Mouse (Mus musculus): Measurements from ENCODE around the gene Tgfbr3. TPM values are rescaled to one million over a fixed set of nuclear protein-coding genes. Genes with fewer than 3 reads are reported as not detected.

The Tgfbr3 gene
- 27.2 and 30.7 TPM in 2 replicates for polyA plus RNA-seq (2015; fragmentation: Nextera tagmentation; extraction: Ambion mirVana)

DNA sequence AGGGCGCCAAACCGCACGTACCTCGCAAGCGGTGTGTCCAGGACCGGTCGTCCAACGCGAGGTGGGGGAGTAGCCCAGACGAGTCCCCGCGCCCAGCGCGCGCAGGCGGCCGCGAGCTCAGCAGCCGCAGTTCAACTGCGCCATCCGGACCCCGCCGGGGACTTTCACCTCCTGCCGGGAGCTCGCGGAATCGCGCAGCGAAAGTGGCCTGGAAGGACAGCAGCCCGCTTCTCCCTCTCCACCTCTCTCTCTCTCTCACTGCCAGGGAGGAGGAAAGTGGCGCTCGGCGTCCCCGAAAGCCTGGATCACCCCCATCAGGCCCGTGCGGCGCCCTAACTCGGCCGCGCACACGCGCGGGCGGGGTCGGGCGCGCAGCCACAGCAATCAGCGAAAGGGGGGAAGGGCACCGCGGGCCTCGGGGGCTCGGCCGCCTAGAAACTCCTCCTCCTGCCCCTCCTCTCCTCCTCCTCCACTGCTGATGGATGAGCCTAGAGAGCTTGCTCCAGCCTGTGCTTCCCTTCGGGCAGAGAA lies at the start of gene Tgfbr3:
Gene Tgfbr3 (minus strand): TSS at position 396 of the 531 bp plus-strand sequence.
- peak within 1 kb of the TSS; percentile 79 for H3K4me2 ChIP-seq
- H3K9me3 ChIP-seq, result no peaks in the 10 kb centered on the region
- H3K4me1 ChIP-seq, result peaks cover 27% of the 10 kb centered on the region
- under 1% methylated on average over 42 of the region's 54 CpGs for WGBS
- H3K9ac ChIP-seq, result peak within 1 kb of the TSS; percentile 87
- no peaks in the 10 kb centered on the region for H3K27me3 ChIP-seq
- H3K4me3 ChIP-seq, result peak within 1 kb of the TSS; percentile 90
- H3K27ac ChIP-seq, result peak within 1 kb of the TSS; percentile 97
- peak; percentile 91 for ATAC-seq (ENCODE audit: insufficient number of reproducible peaks, low FRiP score, low TSS enrichment, low read depth)
- H3K36me3 ChIP-seq, result no peaks in the 10 kb centered on the region

DNA sequence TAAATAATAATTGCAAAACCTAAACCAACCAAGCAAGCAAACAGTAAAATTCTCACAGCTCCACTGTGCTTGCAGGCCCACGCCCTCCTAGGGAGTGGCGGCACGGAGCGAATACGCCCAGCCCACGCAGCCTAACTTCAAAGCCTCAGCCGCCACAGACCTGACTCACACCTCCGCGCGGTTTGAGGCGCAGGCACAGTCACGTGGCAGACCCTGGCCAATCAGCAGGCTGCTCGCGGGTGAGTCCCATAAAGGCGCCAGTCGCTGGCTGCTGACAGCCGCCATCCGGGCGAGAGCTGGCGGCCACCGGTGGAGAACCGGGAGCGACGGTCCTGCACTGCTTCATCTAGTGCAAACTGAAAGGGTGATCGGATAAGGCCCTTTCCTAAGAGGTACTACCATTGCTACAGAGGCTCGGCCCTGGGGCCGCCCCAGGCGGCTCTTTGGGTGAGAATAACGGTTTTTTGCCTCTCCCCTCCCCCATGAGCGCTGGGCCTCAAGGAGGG lies 41.5 kb upstream of the Tgfbr3 start, which contains the start of gene Brdt:
Gene Brdt (plus strand): TSS at position 244 of the 506 bp plus-strand sequence.
- no peaks in the 10 kb centered on the region for H3K9me3 ChIP-seq
- no peak for ATAC-seq (ENCODE audit: insufficient number of reproducible peaks, low FRiP score, low TSS enrichment, low read depth)
- H3K4me2 ChIP-seq, result no peak within 1 kb of the TSS
- H3K4me1 ChIP-seq, result no peaks in the 10 kb centered on the region
- no peak within 1 kb of the TSS for H3K4me3 ChIP-seq
- no peaks in the 10 kb centered on the region for H3K27me3 ChIP-seq
- 91% methylated on average over 30 of the region's 30 CpGs for WGBS
- no peak within 1 kb of the TSS for H3K27ac ChIP-seq
- H3K36me3 ChIP-seq, result no peaks in the 10 kb centered on the region
- no peak within 1 kb of the TSS for H3K9ac ChIP-seq

DNA sequence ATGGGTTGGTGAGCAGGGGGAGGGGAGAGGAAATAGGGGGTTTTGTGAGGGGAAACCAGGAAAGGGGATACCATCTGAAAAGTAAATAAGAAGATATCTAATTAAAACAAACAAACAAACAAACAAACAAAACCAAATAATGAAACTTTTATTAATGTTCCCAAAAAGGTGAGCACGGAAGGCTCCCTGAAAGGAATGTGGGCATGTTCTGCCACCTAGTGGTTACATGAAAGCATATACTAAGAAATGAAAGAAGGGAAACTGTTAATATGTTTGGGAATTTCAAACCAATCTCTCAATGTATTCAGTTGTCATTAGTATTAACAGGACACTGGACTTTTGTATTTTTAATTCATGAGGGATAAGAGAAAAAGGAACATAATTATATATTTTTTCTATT lies 31.3 kb upstream of the Tgfbr3 start:
- no peak for ATAC-seq (ENCODE audit: insufficient number of reproducible peaks, low FRiP score, low TSS enrichment, low read depth)
- H3K27me3 ChIP-seq, result no peaks in the 10 kb centered on the region
- WGBS, result 3% methylated on average over 1 of the region's 1 CpGs
- no peaks in the 10 kb centered on the region for H3K9me3 ChIP-seq
- no peaks in the 10 kb centered on the region for H3K4me1 ChIP-seq
- no peaks in the 10 kb centered on the region for H3K36me3 ChIP-seq
- no peak overlapping the region for H3K9ac ChIP-seq
- H3K4me2 ChIP-seq, result no peak overlapping the region
- no peak overlapping the region for H3K27ac ChIP-seq
- no peak overlapping the region for H3K4me3 ChIP-seq

DNA sequence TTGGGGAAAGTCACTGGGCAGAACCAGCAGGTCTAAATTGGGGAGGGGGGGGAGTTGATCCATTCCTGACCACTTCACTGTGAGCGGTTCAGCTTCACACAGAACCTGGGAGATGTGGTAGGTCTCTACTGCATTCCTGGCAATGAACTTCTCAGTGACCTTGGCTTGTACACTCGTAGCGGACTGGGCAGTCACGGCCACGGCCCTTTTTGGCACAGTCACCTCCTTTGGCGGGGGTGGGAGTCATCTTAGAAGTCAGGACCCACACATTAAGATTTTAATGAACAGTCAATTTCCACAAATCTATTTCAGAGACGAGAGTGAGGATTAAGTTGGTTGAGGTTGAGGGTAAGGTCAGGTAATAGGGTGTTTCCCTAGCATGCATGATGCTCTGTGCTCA lies 27.7 kb upstream of the Tgfbr3 start:
- no peak overlapping the region for H3K4me3 ChIP-seq
- 88% methylated on average over 7 of the region's 7 CpGs for WGBS
- no peak for ATAC-seq (ENCODE audit: insufficient number of reproducible peaks, low FRiP score, low TSS enrichment, low read depth)

DNA sequence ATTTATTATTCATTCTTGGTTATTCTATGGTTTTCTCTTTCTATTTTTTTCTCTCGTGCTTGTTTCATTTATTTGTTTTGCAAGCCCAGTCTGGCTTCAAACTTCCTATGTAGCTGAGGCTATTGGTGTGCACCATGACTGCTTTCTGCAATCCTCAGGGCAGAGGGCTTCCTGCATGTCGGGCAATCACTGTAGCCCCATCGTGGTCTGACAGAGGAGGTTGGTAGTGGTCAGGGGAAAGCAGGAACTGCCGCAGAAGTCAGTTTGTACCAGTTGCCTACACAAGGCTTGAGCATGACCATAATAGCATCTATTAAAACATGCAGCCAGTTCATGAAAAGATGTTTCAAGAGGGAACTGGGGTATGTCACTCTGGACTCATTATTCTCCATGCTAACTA lies 18.0 kb upstream of the Tgfbr3 start:
- Histone ChIP-seq H3K4me1 (peaks cover 6% of the 10 kb centered on the region), H3K9me3 (no peaks in the 10 kb centered on the region), H3K4me2 (no peak overlapping the region), H3K36me3 (no peaks in the 10 kb centered on the region), H3K4me3 (no peak overlapping the region), H3K27ac (no peak overlapping the region), H3K9ac (no peak overlapping the region), H3K27me3 (no peaks in the 10 kb centered on the region)
- WGBS, result 67% methylated on average over 4 of the region's 4 CpGs
- ATAC-seq (ENCODE audit: insufficient number of reproducible peaks, low FRiP score, low TSS enrichment, low read depth), result no peak

More for the DNA sequence above, 27.7 kb upstream of the Tgfbr3 start:
- H3K27ac ChIP-seq, result no peak overlapping the region
- no peak overlapping the region for H3K4me2 ChIP-seq
- H3K9me3 ChIP-seq, result no peaks in the 10 kb centered on the region
- H3K4me1 ChIP-seq, result no peaks in the 10 kb centered on the region
- H3K27me3 ChIP-seq, result no peaks in the 10 kb centered on the region
- H3K9ac ChIP-seq, result no peak overlapping the region
- H3K36me3 ChIP-seq, result no peaks in the 10 kb centered on the region

DNA sequence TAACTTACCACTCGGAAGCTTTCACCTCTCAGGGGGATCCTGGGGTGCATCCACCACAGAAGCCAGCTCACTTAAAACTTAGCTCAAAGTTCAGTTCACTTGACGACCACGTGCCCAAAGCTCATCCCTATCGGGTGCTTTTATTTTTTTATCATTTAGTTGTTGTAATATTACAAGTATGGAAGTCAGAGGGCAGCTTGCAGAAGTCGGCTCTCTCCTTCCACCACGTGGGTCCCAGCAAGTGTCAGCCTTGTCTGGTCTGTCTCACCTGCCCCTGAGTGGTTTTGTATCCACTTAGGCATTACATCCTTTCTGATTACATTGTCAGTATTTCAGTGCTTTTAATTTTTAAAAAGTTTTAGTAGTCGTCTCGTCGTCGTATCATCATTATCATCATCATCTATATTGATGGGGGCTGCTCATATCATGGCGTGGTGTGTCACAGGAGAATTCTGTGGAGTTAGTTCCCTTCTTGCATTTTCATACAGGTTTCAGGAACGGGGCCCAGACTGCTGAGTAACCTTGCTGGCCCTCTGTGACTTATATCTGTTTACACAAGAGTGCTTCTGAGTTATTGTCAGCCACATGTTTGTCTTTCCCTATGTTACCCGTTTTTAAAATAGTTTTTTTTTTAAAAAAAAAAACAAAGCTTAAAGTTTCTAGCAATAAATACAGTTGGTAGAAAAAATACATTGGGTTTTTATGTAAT lies 14.8 kb upstream of the Tgfbr3 start:
- ATAC-seq (ENCODE audit: insufficient number of reproducible peaks, low FRiP score, low TSS enrichment, low read depth), result no peak
- peaks cover 6% of the 10 kb centered on the region for H3K4me1 ChIP-seq
- no peak overlapping the region for H3K27ac ChIP-seq
- no peak overlapping the region for H3K9ac ChIP-seq
- H3K4me3 ChIP-seq, result no peak overlapping the region
- H3K27me3 ChIP-seq, result no peaks in the 10 kb centered on the region
- H3K9me3 ChIP-seq, result no peaks in the 10 kb centered on the region
- no peaks in the 10 kb centered on the region for H3K36me3 ChIP-seq
- H3K4me2 ChIP-seq, result no peak overlapping the region
- WGBS, result 72% methylated on average over 13 of the region's 13 CpGs

DNA sequence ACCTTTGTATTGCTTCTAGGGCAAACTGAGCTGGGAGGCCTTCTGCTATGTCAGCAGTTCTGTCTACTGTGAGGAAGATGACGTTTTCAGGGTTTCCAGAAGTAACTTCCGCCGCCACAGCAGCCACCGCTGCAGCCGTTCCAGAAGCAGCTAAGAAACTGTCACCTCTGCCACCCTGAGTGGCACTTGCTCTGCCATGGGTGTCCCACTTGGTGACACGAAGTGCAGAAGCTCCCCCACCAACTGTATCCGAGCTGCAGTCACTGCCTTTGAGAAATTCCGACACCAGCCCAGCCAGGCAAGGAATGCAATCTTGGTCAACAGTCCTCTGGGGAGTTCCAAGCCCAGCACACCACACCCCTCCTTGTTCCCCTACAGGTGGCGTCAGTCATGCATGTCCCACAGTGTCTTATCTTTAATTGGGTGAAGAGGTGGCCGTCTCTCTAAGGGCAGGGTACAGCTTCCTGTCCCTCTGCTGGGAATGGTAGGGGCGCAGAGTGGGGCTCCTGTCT lies 14.0 kb upstream of the Tgfbr3 start:
- WGBS, result 44% methylated on average over 11 of the region's 11 CpGs
- Histone ChIP-seq H3K9ac (no peak overlapping the region), H3K36me3 (no peaks in the 10 kb centered on the region), H3K4me2 (no peak overlapping the region), H3K27me3 (no peaks in the 10 kb centered on the region), H3K9me3 (no peaks in the 10 kb centered on the region), H3K4me3 (no peak overlapping the region), H3K4me1 (peaks cover 6% of the 10 kb centered on the region), H3K27ac (no peak overlapping the region)
- no peak for ATAC-seq (ENCODE audit: insufficient number of reproducible peaks, low FRiP score, low TSS enrichment, low read depth)

DNA sequence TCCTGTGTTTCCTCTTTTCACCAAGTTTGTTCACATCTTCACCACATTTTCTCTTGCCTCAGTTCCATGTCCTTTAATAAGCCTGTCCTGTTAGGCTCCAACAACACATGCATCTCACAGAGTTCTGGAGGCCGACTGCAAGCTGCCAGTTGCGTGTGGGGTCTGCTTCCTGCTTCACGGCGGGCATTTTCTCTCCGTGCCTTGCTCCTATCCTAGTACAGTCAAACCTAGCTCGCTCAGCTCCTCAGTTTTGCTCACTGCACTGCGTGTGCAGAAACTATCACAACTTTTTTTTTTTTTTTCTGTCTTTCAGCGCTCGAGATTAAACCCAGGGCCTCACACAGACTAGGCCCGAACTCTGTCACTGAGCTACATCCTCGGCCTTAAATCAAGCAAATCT lies 9.4 kb upstream of the Tgfbr3 start:
- ATAC-seq (ENCODE audit: insufficient number of reproducible peaks, low FRiP score, low TSS enrichment, low read depth), result no peak
- Histone ChIP-seq H3K27ac (no peak overlapping the region), H3K4me2 (no peak overlapping the region), H3K9ac (no peak overlapping the region), H3K27me3 (no peaks in the 10 kb centered on the region), H3K4me3 (no peak overlapping the region), H3K9me3 (no peaks in the 10 kb centered on the region), H3K36me3 (no peaks in the 10 kb centered on the region), H3K4me1 (peaks cover 24% of the 10 kb centered on the region)
- 55% methylated on average over 11 of the region's 11 CpGs for WGBS

DNA sequence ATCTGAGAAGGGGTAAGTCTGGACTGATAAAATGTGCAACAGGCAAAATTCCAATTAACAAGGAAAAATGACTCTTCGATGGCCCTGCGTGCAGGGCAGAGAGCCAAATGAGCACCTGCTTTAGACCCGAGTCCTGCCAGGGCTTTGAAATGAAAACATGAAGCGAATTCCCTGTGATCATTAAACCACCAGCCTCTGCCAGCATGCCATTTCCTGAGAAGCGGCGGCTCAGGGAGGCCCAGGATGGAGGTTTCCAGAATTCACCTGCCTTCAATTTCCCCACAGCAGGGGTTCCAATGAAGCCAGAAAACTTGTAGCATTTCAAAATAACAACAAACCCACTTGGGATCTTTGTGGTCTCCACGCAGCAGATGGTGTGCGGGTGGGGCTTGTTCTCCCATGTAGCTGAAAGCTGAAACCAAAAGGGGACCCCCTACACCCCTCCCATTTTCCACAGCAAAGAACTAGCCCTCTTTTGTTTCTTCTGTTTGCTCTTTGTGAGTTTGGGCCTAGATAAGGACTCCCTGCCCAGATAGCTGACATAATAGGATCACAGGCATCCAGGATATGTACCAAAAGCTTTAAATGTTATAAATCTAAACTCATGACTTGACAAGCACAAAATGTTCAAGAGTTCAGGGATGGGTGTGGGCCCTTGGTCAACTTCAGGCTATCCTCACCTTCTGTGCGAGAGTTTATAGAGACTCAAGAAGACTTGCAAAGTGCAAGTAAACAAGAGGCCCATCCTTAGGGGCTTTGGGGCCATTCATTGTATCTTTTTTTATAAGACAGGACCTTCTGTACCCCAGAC lies 7.3 kb upstream of the Tgfbr3 start:
- WGBS, result 13% methylated on average over 9 of the region's 9 CpGs
- ATAC-seq (ENCODE audit: insufficient number of reproducible peaks, low FRiP score, low TSS enrichment, low read depth), result no peak
- no peaks in the 10 kb centered on the region for H3K9me3 ChIP-seq
- no peaks in the 10 kb centered on the region for H3K36me3 ChIP-seq
- H3K9ac ChIP-seq, result no peak overlapping the region
- H3K4me2 ChIP-seq, result peak overlapping the region; percentile 26
- no peaks in the 10 kb centered on the region for H3K27me3 ChIP-seq
- peak overlapping the region; percentile 76; the same call in 1 of the 2 replicates for H3K27ac ChIP-seq
- 0 out of 2 replicates have a peak overlapping the region, but pooled peaks have one; percentile 11 for H3K4me3 ChIP-seq
- peaks cover 17% of the 10 kb centered on the region for H3K4me1 ChIP-seq

DNA sequence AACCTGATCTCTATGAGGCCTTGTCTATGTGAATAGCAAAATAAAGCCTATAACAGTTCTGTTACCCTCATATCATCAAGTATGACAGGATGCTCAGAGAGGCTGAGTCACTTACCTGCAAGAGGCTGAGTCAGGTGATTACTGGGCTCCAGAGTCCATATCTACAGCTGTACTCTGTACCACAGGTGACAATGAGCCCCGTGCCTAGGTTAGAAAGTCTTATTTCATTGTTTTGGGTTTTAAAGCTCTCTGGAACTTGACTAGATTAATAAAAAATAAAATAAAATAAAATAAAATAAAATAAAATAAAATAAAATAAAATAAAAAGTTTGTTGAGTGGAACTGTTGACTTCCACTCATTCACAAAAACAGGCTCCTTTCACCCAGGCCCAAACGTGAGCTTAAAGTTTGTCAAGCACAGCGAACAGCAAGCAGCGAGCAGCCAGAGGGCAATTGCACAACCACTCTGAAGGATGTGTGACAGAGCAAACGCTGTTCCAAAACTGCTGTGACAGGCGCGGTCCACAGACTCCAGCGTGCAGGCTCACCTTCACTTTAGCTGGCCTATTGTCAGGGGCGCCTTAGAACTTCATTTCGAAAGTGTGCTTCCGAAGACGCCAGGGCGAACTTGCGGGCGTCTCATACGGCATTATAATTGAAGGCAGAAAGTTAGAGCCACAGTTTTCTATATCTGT lies 6.5 kb upstream of the Tgfbr3 start:
- Histone ChIP-seq H3K9ac (no peak overlapping the region), H3K36me3 (no peaks in the 10 kb centered on the region), H3K27me3 (no peaks in the 10 kb centered on the region), H3K4me1 (peaks cover 17% of the 10 kb centered on the region), H3K9me3 (no peaks in the 10 kb centered on the region), H3K4me3 (0 out of 2 replicates have a peak overlapping the region, but pooled peaks have one; percentile 11), H3K4me2 (peak overlapping the region; percentile 26), H3K27ac (peak overlapping the region; percentile 76)
- ATAC-seq (ENCODE audit: insufficient number of reproducible peaks, low FRiP score, low TSS enrichment, low read depth), result no peak
- 27% methylated on average over 16 of the region's 16 CpGs for WGBS

DNA sequence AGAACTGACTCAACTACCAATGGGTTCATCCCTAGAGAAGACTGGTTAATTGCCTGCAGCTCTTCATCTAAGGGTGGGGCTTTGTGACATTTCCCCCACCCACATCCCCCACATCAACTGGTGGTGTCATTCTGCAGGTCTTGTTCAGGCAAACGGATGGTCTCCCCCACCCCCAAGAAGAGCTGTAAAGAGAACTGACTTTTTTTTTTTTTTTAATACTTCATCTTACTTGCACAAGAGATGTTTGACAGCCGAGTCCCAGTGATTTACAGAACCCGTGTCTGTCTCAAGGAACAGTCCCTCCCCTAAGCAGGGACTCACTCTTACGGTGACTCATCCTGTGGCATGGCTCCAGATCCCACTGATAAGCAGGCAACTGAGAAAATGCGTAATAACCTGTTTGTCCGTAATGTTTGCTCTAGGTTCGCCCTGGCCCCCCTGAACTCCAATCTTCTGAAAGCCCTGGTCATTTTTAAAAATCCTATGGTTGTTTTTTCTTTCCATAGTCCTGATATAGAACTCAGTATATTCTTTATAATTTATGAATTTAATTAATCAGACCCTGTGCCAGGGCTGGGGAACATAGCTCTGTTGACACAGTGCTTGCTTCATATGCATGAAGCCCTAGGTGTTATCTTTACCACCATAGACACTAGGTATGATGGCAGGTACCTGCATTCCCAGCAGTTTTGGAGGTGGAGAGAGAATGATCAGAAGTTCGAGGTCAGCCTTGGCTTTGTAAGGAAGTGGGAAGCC lies 5.8 kb upstream of the Tgfbr3 start:
- ATAC-seq (ENCODE audit: insufficient number of reproducible peaks, low FRiP score, low TSS enrichment, low read depth), result no peak
- WGBS, result 51% methylated on average over 8 of the region's 8 CpGs
- Histone ChIP-seq H3K4me3 (no peak overlapping the region), H3K27me3 (no peaks in the 10 kb centered on the region), H3K36me3 (no peaks in the 10 kb centered on the region), H3K4me1 (peaks cover 18% of the 10 kb centered on the region), H3K27ac (peak overlapping the region; percentile 50; the same call in 1 of the 2 replicates), H3K4me2 (no peak overlapping the region), H3K9me3 (no peaks in the 10 kb centered on the region), H3K9ac (no peak overlapping the region)

Data from limb, embryonic 15.5 days (tissue).